Mouse (Mus musculus) neutrophil, adult 5-6 weeks (primary cell): Measurements from ENCODE around the gene Agr2. TPM values are rescaled to one million over a fixed set of nuclear protein-coding genes. Genes with fewer than 3 reads are reported as not detected.
A peak's percentile ranks its signal among the peaks of the same experiment; 100 is the strongest.

Source experiments
- ATAC-seq: fragments of 151-379, 151-347 bp; 2 replicates; pipeline ENCODE4 v1.8.0; 2017; ENCODE audit warnings: mild to moderate bottlenecking, moderate TSS enrichment; ENCODE audit not compliant: insufficient number of reproducible peaks, poor library complexity, low FRiP score, severe bottlenecking; ENCODE audit errors: extremely low read depth
- total RNA-seq: library from RNA; stranded (forward); fragments of 200-1000 nt; gene quantifications from 2 replicates; pipeline ENCODE4 v1.2.3, GENCODE M21; 2017

Gene Agr2
- total RNA-seq, 1 experiment from 2014 or later, result not detected

GRCm38 (mm10) chr12:36019572-36019971, 26.9 kb downstream of the Agr2 start:
- no peak for ATAC-seq

- no peak for ATAC-seq
These were observed 27.4 kb downstream of the Agr2 start for GRCm38 (mm10) chr12:36020081-36020480.

DNA sequence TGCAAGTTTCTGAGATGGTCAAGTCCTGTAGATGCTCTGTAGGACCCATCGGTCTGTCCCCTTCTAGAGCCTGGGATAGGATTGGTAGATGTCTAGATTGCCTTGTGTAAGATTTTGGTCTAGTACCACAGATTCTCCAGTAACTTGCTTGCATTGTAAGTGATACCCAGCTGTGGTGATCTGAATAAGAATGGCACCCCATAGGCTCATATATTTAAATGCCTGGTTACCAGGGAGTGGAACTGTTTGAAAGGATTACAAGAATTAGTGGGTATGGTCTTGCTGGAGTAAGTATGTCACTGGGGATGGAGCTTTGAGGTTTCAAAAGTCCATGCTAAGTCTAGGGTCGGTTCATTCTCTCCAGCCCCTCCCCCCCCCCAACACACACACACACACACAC, 28.0 kb downstream of the Agr2 start:
- no peak for ATAC-seq

DNA sequence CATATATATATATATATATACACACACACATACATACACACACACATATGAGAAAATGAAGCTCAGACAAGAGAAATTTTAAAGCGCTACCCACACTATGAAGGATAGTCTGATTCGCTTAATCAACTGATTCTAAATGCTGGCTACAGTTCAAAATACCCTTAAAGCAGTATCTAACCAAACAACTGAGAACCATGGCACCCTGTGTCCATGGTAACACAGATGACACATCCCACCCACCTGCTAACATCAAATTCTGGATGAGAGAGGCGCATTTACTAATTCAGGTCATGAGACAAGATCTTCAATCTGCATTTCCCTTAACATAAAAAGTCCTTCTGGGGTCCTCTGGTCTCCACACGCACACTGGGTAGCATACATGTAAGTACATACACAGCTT, 33.4 kb downstream of the Agr2 start:
- ATAC-seq, result no peak

GRCm38 (mm10) chr12:36027171-36027570, 34.5 kb downstream of the Agr2 start:
- no peak for ATAC-seq

DNA sequence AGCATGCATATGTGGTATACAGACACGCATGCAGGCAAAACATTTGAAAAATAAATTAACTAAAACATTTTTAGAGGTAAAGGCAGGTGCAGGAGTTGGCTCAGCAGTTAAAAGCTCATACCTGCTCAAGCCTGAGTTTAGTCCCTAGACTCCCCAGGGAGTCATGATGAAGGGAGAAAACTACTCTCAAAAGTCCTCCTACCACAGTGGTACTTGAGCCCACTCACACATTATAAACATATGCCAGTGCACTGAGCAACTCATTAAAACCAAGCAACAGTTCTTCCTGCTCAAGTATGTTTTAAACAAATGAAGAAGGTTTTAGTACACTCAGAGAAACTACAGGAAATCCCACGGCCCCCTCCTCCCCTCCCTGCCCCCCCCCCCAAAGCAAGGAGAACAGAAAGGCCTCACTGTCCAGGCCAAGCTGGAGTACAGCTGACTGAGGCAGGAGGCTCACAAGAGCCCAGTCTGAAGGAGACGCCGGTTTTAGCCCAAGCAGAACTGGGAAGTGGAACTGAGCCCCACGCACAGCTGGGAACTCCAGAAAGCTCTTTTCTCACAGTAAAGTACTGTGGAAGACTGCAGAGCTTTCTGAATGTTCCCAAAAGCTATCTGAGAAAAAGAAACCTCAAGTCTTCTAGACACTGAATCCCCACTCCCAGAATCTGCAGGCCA, 36.4 kb downstream of the Agr2 start:
- peak; percentile 42; the same call in 1 of the 2 replicates for ATAC-seq

- no peak for ATAC-seq
These were observed 37.0 kb downstream of the Agr2 start for GRCm38 (mm10) chr12:36029687-36030086.

- ATAC-seq, result no peak
These were observed 38.1 kb downstream of the Agr2 start for GRCm38 (mm10) chr12:36030660-36031363.

GRCm38 (mm10) chr12:36032419-36032818, 39.7 kb downstream of the Agr2 start:
- 0 out of 2 replicates have a peak, but pooled peaks have one; percentile 21 for ATAC-seq

- no peak for ATAC-seq
These were observed 42.8 kb downstream of the Agr2 start for GRCm38 (mm10) chr12:36035501-36035900.

DNA sequence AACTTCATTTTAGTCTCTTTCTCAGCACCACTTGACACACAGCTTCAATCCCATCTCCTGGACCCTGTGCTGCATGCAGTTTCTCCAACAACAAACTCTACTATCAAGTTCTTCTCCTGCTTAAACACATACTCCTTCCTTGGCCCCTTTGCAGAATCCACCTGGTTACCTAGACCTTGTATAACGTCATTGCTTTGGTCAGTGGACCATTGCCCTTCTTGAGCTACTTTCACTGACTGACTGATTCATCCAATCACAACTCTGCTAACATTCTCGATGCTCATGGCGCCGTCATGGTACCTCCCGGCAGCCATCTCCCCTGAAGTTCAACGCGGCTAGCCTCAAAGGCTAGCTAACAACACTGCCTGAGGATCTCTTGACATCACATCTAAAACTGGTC, 43.4 kb downstream of the Agr2 start:
- no peak for ATAC-seq

- ATAC-seq, result peak; percentile 28; the same call in 1 of the 2 replicates
These were observed 44.1 kb downstream of the Agr2 start for GRCm38 (mm10) chr12:36036776-36037175.

DNA sequence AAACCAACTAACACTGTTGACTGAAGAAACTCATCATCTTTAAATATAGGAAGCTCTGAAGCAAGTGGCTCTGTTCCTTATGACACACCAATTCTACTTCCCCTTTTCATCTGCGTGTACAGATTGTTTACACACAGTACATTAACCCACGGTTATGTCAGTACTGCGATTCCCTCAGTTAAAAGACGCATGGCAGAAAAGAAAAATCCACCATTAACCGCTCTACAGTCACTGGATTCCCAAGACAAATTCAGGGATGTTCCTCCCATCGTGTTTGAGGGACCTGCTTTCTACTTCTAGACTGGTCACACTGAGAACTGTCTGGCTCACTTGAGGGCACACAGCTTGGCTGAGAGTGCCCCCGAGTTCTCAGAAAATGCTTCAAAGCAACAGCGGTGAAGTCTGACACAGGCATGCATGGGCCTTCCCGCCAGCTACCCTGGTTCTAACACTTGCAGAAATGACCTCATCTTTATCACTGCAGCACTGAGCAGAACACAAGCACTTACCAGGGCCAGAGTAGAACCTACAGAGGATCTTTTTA, 46.9 kb downstream of the Agr2 start:
- ATAC-seq, result peak; percentile 71

DNA sequence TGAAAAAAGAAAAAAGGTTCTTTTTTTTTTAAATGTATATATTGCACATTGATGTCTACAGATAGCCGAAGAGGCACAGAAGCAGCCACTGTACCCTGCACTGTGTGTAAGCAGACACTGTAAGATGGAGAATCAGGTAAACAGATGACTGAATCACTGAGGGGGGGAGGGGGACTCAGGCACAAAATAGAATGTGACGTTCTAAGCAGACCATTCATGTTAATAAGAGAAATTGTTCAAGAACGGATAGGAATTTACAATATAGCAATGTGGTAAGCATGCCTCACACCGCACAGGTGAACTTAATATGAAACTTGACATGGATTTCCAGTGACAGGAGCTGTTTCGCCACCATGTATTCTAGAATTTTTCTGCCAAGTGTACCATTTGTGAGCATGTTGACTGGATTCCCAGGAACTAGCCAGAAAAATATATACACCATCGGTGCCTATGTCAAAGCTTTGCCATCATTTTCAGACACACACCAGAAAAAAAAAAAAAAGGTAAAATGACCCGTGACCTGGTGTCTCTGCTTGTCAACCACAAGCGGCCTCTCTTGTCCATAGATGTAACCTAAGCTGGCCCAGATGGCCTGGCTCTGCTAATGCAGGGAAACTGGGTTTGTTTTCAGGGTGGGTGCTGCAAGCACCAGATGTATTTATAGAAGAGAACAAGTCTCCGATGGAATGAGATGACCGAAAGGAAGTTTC, 48.0 kb downstream of the Agr2 start:
- no peak for ATAC-seq

GRCm38 (mm10) chr12:36041281-36041589, 48.5 kb downstream of the Agr2 start:
- no peak for ATAC-seq

- 0 out of 2 replicates have a peak, but pooled peaks have one; percentile 7 for ATAC-seq
These were observed 49.1 kb downstream of the Agr2 start for GRCm38 (mm10) chr12:36041703-36042347.

DNA sequence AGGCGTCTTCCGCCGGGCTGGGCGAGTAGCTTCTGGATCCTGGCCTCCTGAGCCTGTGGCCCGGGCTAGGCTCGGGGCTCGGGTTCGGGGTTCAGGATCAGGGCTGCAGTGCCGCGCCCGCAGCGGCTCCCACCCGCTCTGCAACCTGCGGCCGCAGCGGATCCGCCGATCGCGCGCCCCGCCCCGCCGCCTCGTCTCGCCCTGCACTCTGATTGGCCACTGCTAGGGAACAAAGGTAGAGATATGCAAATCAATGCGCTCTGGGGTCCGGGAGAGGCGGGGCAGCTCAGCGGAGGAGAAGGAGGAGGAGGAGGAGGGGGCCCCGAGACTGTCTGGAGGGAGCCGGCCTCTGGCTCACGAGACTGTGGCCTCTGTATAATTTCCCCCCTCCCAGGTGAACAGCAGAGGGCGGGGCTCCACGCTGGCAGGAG, 49.7 kb downstream of the Agr2 start, which contains the start of gene Tspan13:
Gene Tspan13, minus strand, starts transcription at position 153 of the 431 bp plus-strand sequence.
- peak; percentile 84 for ATAC-seq

DNA sequence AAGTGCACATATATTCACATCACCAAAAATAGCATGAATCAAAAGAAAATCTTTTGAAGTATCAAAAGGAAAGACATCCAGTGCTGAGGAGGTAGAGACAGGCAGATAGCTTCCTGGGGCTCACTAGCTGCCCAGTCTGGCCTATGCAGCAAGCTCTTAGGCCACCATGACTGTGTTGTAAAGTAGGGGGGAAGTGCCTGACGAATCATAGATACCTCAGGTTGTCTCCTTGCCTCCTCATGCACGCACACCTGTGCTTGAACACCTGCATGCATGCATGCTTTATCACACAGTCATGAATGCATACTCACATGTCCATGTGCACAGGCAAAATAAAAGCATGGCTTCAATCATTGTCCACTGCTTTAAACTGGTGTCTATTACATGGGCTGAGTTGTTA, 52.0 kb downstream of the Agr2 start:
- no peak for ATAC-seq

DNA sequence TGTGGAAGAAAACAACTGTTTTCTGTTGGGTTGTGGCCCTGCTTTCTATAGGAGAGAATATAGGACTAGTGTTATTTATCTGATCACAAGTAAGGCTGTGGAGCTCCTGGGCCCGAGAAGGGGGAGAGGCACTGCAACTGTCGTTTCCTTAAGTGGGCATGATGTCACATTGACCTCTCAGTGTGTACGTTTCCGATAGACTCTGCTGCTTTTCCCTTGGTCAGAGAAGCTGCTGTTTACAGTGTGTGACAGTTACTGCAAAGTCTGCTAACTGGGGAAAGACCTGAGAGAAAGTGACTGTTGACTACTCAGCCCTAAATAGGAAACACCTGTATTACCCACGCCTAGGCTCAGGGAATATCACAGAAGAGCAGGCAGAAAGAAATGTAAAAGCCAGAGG, 53.5 kb downstream of the Agr2 start:
- ATAC-seq, result no peak
